Comparison of ENCODE assay signal across 8 mouse cellular contexts in the genomic region with DNA sequence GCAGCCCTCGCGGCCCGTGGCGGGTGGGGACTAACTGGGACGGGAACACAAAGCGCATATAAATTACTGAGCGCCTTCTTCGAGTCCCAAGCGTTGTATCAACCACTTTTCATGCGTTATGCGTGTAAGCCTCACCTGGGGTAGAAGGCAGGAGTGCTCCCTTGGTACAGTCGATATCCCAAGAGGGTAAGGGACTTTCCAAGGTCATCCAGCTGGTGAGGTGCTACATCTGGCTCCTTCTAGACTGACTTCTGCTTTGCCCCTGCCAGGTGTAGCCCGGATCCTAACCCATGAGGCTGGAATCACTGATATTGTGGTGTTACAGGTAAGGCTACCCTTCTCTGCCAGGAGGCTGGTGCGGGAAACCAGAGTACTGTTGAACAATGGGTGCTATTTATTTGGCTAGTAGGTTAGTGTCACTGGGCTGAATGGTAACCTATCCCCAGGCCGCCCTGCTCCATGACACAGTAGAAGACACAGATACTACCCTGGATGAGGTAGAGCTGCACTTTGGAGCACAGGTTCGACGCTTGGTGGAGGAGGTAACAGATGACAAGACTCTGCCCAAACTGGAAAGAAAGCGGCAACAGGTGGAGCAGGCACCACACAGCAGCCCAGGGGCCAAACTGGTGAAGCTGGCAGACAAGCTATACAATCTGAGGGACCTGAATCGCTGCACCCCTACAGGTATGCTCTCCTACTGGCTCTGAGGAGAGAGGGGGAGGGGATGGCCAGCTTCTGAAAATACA. TPM values are rescaled to one million over a fixed set of nuclear protein-coding genes. Genes with fewer than 3 reads are reported as not detected.
DNase-seq lines count a peak whose midpoint lies in the region; ATAC-seq lines count a peak whose summit lies in the region.

No protein-coding gene starts in this region.

- intact Hi-C loops in left cerebral cortex, postnatal 14 days (cut with DNase I): no loop called here

- no peaks in the 10 kb centered on the region for H3K9me3 ChIP-seq in neural tube, embryonic 11.5 days (ENCODE audit: control insufficient read depth, low read length)
- H3K9me3 ChIP-seq in limb, embryonic 13.5 days: no peaks in the 10 kb centered on the region
- no peaks in the 10 kb centered on the region for H3K9me3 ChIP-seq in stomach, embryonic 14.5 days (ENCODE audit: control insufficient read depth, low read depth, low read length)

- no peak for ATAC-seq in neural tube, embryonic 11.5 days (ENCODE audit: insufficient read depth, low FRiP score, low TSS enrichment)
- ATAC-seq in limb, embryonic 13.5 days (ENCODE audit: low FRiP score, low read depth): no peak
- no peak for ATAC-seq in stomach, embryonic 14.5 days (ENCODE audit: insufficient number of reproducible peaks, insufficient read depth, low FRiP score, low read depth)

- H3K36me3 ChIP-seq in neural tube, embryonic 11.5 days (ENCODE audit: control insufficient read depth, insufficient read depth, low read length): no peaks in the 10 kb centered on the region
- peaks cover 7% of the 10 kb centered on the region for H3K36me3 ChIP-seq in limb, embryonic 13.5 days
- no peaks in the 10 kb centered on the region for H3K36me3 ChIP-seq in stomach, embryonic 14.5 days (ENCODE audit: control insufficient read depth, insufficient read depth, low read length)

- peak overlapping the region; percentile 68; the same call in 1 of the 2 replicates for H3K27ac ChIP-seq in neural tube, embryonic 11.5 days (ENCODE audit: low read depth, low read length)
- peak overlapping the region; percentile 56; the same call in 1 of the 2 replicates for H3K27ac ChIP-seq in limb, embryonic 13.5 days
- no peak overlapping the region for H3K27ac ChIP-seq in stomach, embryonic 14.5 days (ENCODE audit: low read length)

- peak overlapping the region; percentile 77 for H3K9ac ChIP-seq in neural tube, embryonic 11.5 days (ENCODE audit: low read length)
- peak overlapping the region; percentile 79 for H3K9ac ChIP-seq in limb, embryonic 13.5 days
- peak overlapping the region; percentile 77 for H3K9ac ChIP-seq in stomach, embryonic 14.5 days (replicated peaks; ENCODE audit: low read depth, low read length)

- no peaks in the 10 kb centered on the region for H3K27me3 ChIP-seq in neural tube, embryonic 11.5 days (ENCODE audit: control insufficient read depth, insufficient read depth, low read length)
- no peaks in the 10 kb centered on the region for H3K27me3 ChIP-seq in limb, embryonic 13.5 days
- H3K27me3 ChIP-seq in stomach, embryonic 14.5 days (ENCODE audit: control insufficient read depth, insufficient read depth, low read length): no peaks in the 10 kb centered on the region

- peak overlapping the region; percentile 76 for H3K4me2 ChIP-seq in neural tube, embryonic 11.5 days (ENCODE audit: low read depth)
- H3K4me2 ChIP-seq in limb, embryonic 13.5 days (replicated peaks): peak overlapping the region; percentile 76
- H3K4me2 ChIP-seq in stomach, embryonic 14.5 days (replicated peaks; ENCODE audit: low read depth, low read length): peak overlapping the region; percentile 95

- peak; percentile 60 for DNase-seq in cerebellum, adult 11-12 months
- DNase-seq in cerebellum, postnatal 25 days: no peak
- no peak for DNase-seq in neural tube, embryonic 11.5 days (ENCODE audit: low spot score)
- no peak for DNase-seq in neural tube, embryonic 10.5 days (ENCODE audit: extremely low spot score, low spot score)
- DNase-seq in gastrocnemius, adult 18-20 months (ENCODE audit: low spot score): no peak
- no peak for DNase-seq in left cerebral cortex, postnatal 14 days (ENCODE audit: low spot score in 2 of 2)

- peak overlapping the region; percentile 47 for H3K4me3 ChIP-seq in neural tube, embryonic 11.5 days (ENCODE audit: low read depth, low read length)
- H3K4me3 ChIP-seq in limb, embryonic 13.5 days: peak overlapping the region; percentile 56
- peak overlapping the region; percentile 51 for H3K4me3 ChIP-seq in stomach, embryonic 14.5 days (ENCODE audit: low read depth, low read length)

- peaks cover 15% of the 10 kb centered on the region for H3K4me1 ChIP-seq in neural tube, embryonic 11.5 days (ENCODE audit: control insufficient read depth, insufficient read depth, low read length)
- H3K4me1 ChIP-seq in limb, embryonic 13.5 days: peaks cover 47% of the 10 kb centered on the region
- peaks cover 25% of the 10 kb centered on the region; the same call in 1 of the 2 replicates for H3K4me1 ChIP-seq in stomach, embryonic 14.5 days (ENCODE audit: control insufficient read depth, insufficient read depth, low read length)

- WGBS in neural tube, embryonic 11.5 days: 28% methylated on average over 19 of the region's 19 CpGs
- 27% methylated on average over 19 of the region's 19 CpGs for WGBS in limb, embryonic 13.5 days
- 21% methylated on average over 19 of the region's 19 CpGs for WGBS in stomach, embryonic 14.5 days

RNA-seq across cellular contexts. Expression of a gene that starts 0.5 kb away (rescaled TPM):
- polyA plus RNA-seq in neural tube, embryonic 11.5 days (2014; fragmentation: Nextera tagmentation; extraction: Ambion mirVana): 22.1 and 26.3 TPM in 2 replicates
- 21.5 and 23.5 TPM in 2 replicates for polyA plus RNA-seq in limb, embryonic 13.5 days (2015; fragmentation: Nextera tagmentation; extraction: Ambion mirVana)
- polyA plus RNA-seq in stomach, embryonic 14.5 days (2014; fragmentation: Nextera tagmentation; extraction: Ambion mirVana): 24.3 and 26.5 TPM in 2 replicates
- total RNA-seq in gastrocnemius, adult 18-20 months (2021): 10 to 100 TPM; 28.8 to 31.7 TPM
- 10 to 100 TPM; 42.0 to 53.2 TPM for total RNA-seq in left cerebral cortex, postnatal 14 days (2021)

RNA-seq across cellular contexts. Expression of a gene that starts 2.6 kb away (rescaled TPM):
- 36.2 and 36.8 TPM in 2 replicates for polyA plus RNA-seq in neural tube, embryonic 11.5 days (2014; fragmentation: Nextera tagmentation; extraction: Ambion mirVana)
- 49.7 and 50.4 TPM in 2 replicates for polyA plus RNA-seq in limb, embryonic 13.5 days (2015; fragmentation: Nextera tagmentation; extraction: Ambion mirVana)
- 28.6 and 29.4 TPM in 2 replicates for polyA plus RNA-seq in stomach, embryonic 14.5 days (2014; fragmentation: Nextera tagmentation; extraction: Ambion mirVana)
- 10 to 100 TPM in 1 of 2 experiments, 1 to 10 TPM in 1; 9.9 to 10.1 TPM for total RNA-seq in gastrocnemius, adult 18-20 months (2021)
- total RNA-seq in left cerebral cortex, postnatal 14 days (2021): 10 to 100 TPM; 44.8 to 49.7 TPM

RNA-seq across cellular contexts. Expression of a gene that starts 19.2 kb away (rescaled TPM):
- polyA plus RNA-seq in neural tube, embryonic 11.5 days (2014; fragmentation: Nextera tagmentation; extraction: Ambion mirVana): 12.0 and 12.8 TPM in 2 replicates
- polyA plus RNA-seq in limb, embryonic 13.5 days (2015; fragmentation: Nextera tagmentation; extraction: Ambion mirVana): 12.3 and 12.4 TPM in 2 replicates
- polyA plus RNA-seq in stomach, embryonic 14.5 days (2014; fragmentation: Nextera tagmentation; extraction: Ambion mirVana): 15.1 and 19.2 TPM in 2 replicates
- 1 to 10 TPM; 6.7 to 7.8 TPM for total RNA-seq in gastrocnemius, adult 18-20 months (2021)
- total RNA-seq in left cerebral cortex, postnatal 14 days (2021): 10 to 100 TPM; 11.8 to 12.8 TPM

RNA-seq across cellular contexts. Expression of a gene that starts 27.7 kb away (rescaled TPM):
- 9.7 and 11.2 TPM in 2 replicates for polyA plus RNA-seq in neural tube, embryonic 11.5 days (2014; fragmentation: Nextera tagmentation; extraction: Ambion mirVana)
- 22.0 and 24.4 TPM in 2 replicates for polyA plus RNA-seq in limb, embryonic 13.5 days (2015; fragmentation: Nextera tagmentation; extraction: Ambion mirVana)
- polyA plus RNA-seq in stomach, embryonic 14.5 days (2014; fragmentation: Nextera tagmentation; extraction: Ambion mirVana): 18.3 and 19.8 TPM in 2 replicates
- 100 to 1,000 TPM; 132 to 136 TPM for total RNA-seq in gastrocnemius, adult 18-20 months (2021)
- 100 to 1,000 TPM; 114 to 118 TPM for total RNA-seq in left cerebral cortex, postnatal 14 days (2021)

RNA-seq across cellular contexts. Expression of a gene that starts 44.3 kb away (rescaled TPM):
- polyA plus RNA-seq in neural tube, embryonic 11.5 days (2014; fragmentation: Nextera tagmentation; extraction: Ambion mirVana): 7.1 and 7.7 TPM in 2 replicates
- polyA plus RNA-seq in limb, embryonic 13.5 days (2015; fragmentation: Nextera tagmentation; extraction: Ambion mirVana): 11.5 and 14.3 TPM in 2 replicates
- 9.1 and 9.5 TPM in 2 replicates for polyA plus RNA-seq in stomach, embryonic 14.5 days (2014; fragmentation: Nextera tagmentation; extraction: Ambion mirVana)
- 1 to 10 TPM; 2.0 to 3.5 TPM for total RNA-seq in gastrocnemius, adult 18-20 months (2021)
- total RNA-seq in left cerebral cortex, postnatal 14 days (2021): 1 to 10 TPM; 5.6 to 6.7 TPM
